Mouse (Mus musculus) intestine, embryonic 14.5 days (tissue): ENCODE results near the gene Mroh2a. TPM values are rescaled to one million over a fixed set of nuclear protein-coding genes. Genes with fewer than 3 reads are reported as not detected.
A peak's percentile ranks its signal among the peaks of the same experiment; 100 is the strongest.

Experiments
- ATAC-seq: fragments of 200-750 bp; cut with Nextera tagmentation; replicated peaks from 2 replicates; pipeline ENCODE4 v1.8.0; 2017; ENCODE audit warnings: low read depth, moderate number of reproducible peaks, moderate TSS enrichment, moderate library complexity; ENCODE audit not compliant: low FRiP score, low TSS enrichment
- DNase-seq: peaks from one replicate; pipeline ENCODE4 v3.0.0-alpha.2; 2018; ENCODE audit warnings: low spot score
- H3K27ac ChIP-seq: fragments of 300-500 bp; sonication (generic); 2 replicates; pipeline ENCODE4 v1.5.1; 2014; ENCODE audit warnings: low read depth, mild to moderate bottlenecking, control low read depth
- H3K27me3 ChIP-seq: fragments of 300-500 bp; sonication (generic); replicated peaks from 2 replicates; pipeline ENCODE4 v1.6.1; 2014; ENCODE audit warnings: low read length, control low read depth; ENCODE audit not compliant: control insufficient read depth, insufficient read depth
- H3K36me3 ChIP-seq: fragments of 300-500 bp; sonication (generic); 2 replicates; pipeline ENCODE4 v1.6.1; 2014; ENCODE audit warnings: low read length, control low read depth; ENCODE audit not compliant: control insufficient read depth, insufficient read depth
- H3K4me1 ChIP-seq: fragments of 300-500 bp; sonication (generic); replicated peaks from 2 replicates; pipeline ENCODE4 v1.6.1; 2014; ENCODE audit warnings: low read length, control low read depth, mixed read lengths; ENCODE audit not compliant: control insufficient read depth, insufficient read depth
- H3K4me2 ChIP-seq: fragments of 300-500 bp; sonication (generic); 2 replicates; pipeline ENCODE4 v1.6.1; 2014; ENCODE audit warnings: low read length
- H3K4me3 ChIP-seq: fragments of 300-500 bp; sonication (generic); 2 replicates; pipeline ENCODE4 v1.5.1; 2014; ENCODE audit warnings: low read depth, low read length, control low read depth, mixed read lengths
- H3K9ac ChIP-seq: fragments of 300-500 bp; sonication (generic); 2 replicates; pipeline ENCODE4 v1.6.1; 2014; ENCODE audit warnings: mild to moderate bottlenecking, low read length
- H3K9me3 ChIP-seq: fragments of 300-500 bp; sonication (generic); 2 replicates; pipeline ENCODE4 v1.6.1; 2016; ENCODE audit warnings: low read length, control low read depth; ENCODE audit not compliant: control insufficient read depth
- WGBS: fragments of 180-500 bp; shearing (Covaris S2); extraction: QIAGEN DNeasy Blood & Tissue Kit; methylation state at CpG from one replicate; pipeline ENCODE4 v1.1.7; 2014; 5-methylcytosine and 5-hydroxymethylcytosine counted together
- polyA plus RNA-seq: library from polyadenylated mRNA; unstranded; fragments of >200 nt; fragmentation: Nextera tagmentation; extraction: Ambion mirVana; gene quantifications from 2 replicates; pipeline ENCODE4 v1.2.1, GENCODE M21; 2014

The Mroh2a gene
- polyA plus RNA-seq, 1 experiment from 2014 or later: 1.1 TPM

DNA sequence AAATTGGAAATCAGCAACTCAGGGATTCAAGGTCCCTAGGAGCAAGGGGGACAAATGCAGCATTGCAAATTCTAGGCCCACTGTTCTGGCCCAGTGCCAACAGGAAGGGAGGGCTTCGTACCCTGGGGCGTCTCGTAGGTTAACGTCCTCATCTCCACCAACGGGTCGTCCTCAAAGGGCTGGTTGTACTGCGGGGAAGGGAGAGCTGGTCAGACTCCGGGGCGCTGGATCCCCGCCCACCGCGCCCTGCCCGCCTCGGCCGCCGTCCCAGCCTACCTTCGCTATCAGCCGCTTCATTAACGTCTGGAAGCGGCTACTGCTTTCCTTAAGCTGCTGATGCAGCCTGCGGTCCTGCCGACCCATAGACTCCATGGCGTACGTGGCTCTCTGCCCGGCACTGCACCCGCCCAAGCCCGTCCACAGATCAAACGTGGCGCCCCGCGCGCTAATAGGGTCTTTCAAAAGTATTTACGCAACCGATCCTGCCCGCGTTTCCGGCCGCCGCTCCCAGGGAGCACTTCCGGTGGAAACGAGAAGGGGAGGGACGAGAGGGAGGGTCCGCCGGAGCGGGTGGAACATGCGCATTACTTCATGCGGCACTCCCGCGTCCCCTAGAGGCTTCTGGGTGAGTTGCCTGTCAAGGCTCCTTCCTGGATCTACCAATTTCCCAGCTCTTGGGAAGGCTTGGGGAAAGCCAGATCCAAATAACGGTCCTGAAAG, 50.5 kb downstream of the Mroh2a start, which contains the start of the genes Hjurp and Trpm8:
Hjurp (minus strand) TSS at position 536 of the 720 bp plus-strand sequence.
Trpm8 (plus strand) TSS at position 564 of the 720 bp plus-strand sequence.
- peaks cover 24% of the 10 kb centered on the region for H3K4me1 ChIP-seq
- H3K9me3 ChIP-seq: no peaks in the 10 kb centered on the region
- H3K27ac ChIP-seq: peak within 1 kb of the TSS; percentile 79
- peak within 1 kb of the TSS; percentile 71 for H3K9ac ChIP-seq
- ATAC-seq (peak; percentile 89), DNase-seq (peak; percentile 100)
- H3K4me2 ChIP-seq: peak within 1 kb of the TSS; percentile 49
- no peaks in the 10 kb centered on the region for H3K27me3 ChIP-seq
- H3K4me3 ChIP-seq: peak within 1 kb of the TSS; percentile 59
- under 1% methylated on average over 50 of the region's 50 CpGs for WGBS
- peaks cover 37% of the 10 kb centered on the region for H3K36me3 ChIP-seq

DNA sequence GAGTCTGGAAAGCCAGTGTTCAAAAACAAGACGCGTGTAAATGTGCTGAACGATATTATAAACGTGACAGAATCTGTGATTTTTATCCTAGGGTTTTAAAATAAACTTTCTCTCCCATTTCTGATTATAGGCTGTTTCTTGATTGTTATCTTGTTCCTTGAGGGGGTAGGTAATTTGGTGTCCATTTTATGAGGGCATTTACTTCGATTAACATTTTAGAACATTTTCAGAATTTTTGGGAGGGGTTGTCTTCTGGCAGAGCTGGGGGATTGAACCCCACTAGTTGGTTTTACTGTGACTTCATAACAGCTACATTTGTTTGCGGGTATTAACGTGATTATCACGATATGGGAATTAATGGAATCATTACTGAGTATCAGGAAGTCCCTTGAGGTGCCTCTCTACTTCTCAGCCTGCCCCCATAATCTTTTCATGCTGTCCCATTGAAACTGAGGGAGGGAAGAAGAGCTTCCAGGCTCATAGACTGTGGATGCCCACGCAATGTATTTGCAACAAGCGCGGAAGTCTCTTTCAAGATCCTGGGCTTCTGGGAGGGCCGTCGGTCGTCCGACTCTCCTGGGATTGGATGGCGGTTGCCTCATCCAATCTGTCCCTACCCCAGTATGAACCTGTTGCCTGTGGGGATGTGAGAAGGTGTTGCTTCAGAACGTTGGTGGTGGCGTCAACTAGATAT, 51.2 kb downstream of the Mroh2a start:
- peak overlapping the region; percentile 59 for H3K4me3 ChIP-seq
- H3K9ac ChIP-seq: peak overlapping the region; percentile 71
- peak overlapping the region; percentile 79; the same call in 1 of the 2 replicates for H3K27ac ChIP-seq
- DNase-seq (no peak), ATAC-seq (no peak; the same call in 1 of the 2 replicates)
- WGBS: 68% methylated on average over 18 of the region's 18 CpGs
- peaks cover 24% of the 10 kb centered on the region for H3K4me1 ChIP-seq
- peak overlapping the region; percentile 49 for H3K4me2 ChIP-seq
- H3K27me3 ChIP-seq: no peaks in the 10 kb centered on the region
- peaks cover 4% of the 10 kb centered on the region; the same call in 1 of the 2 replicates for H3K9me3 ChIP-seq
- H3K36me3 ChIP-seq: peaks cover 30% of the 10 kb centered on the region

DNA sequence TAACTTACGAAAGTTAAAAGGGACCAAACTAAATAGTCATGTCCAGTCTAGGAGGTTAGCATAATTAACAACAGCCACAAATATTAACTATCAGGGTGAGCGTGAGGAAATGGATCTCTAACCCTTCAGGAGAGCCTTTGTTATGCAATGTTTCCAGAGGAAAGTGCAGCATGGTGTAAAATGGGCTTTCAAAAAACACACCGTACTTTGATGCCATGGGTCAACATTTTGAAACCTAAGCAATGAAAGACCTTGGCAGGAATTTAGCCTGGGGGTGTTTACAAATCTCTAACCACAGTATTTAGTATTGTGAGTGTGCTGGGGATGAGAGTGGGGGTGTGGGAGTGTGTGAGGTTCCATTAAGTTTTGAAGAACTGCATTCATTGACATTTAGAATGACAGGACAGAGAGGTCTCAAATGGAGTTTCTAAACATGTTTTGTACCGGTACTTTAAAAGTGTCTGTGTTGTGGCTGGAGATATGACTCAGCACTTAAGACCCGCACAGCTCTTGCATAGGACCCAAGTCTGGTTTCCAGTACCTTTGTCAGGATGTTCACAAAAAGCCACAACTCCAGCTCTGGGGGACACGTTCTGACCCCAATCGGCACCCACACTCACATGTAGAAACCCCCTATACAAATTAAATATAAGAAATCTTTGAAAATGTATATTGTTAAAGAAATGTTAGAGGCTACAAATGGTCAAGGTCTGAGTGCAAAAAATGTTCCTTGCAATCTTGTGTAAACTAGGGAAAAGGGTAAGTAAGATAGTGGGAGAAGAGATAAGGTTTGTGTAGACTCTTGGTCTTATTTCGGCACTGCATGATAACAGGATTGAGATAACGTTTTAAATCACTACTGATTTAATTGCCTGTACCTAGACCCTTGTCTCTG, 52.6 kb downstream of the Mroh2a start:
- no peak overlapping the region for H3K27ac ChIP-seq
- peak; percentile 10; the same call in 1 of the 2 replicates for ATAC-seq

DNA sequence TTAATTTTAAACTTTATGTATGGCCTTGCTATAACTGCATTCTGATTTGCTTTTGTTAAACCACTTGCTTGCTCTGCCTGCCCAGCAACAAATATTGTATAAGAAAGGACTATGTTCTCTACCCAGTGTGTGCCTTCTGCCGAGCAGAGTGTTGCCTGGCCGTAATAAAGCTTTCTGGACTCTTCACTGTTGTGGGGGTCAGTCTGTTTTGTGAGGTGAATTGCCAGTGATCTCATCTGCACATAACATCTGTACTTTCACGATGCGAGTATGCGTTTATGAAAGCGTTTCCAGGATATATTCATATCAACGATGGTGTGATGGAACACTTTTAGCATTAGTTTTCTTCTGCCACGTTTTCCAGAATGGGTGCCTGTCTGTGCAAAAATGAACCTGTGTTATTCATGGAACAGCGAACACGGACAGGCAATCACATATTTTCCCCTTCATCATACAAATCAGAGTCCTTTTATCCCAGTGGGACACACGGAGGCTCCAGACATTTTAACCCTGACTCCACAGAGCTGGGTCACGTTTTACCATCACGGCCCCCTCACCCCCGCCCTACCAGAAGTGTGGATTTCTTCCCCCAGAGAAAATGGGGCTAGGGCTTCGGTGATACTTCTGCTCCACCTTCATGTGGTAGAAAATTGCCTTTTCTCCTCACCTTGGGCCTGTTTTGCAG, 53.4 kb downstream of the Mroh2a start:
- ATAC-seq: peak; percentile 21
- Histone ChIP-seq H3K36me3 (peaks cover 8% of the 10 kb centered on the region), H3K27me3 (no peaks in the 10 kb centered on the region), H3K4me1 (peaks cover 23% of the 10 kb centered on the region), H3K4me2 (peak overlapping the region; percentile 1; the same call in 1 of the 2 replicates), H3K27ac (peak overlapping the region; percentile 1; the same call in 1 of the 2 replicates), H3K9ac (no peak overlapping the region), H3K9me3 (peaks cover 14% of the 10 kb centered on the region), H3K4me3 (no peak overlapping the region)
- DNase-seq: no peak
- WGBS: 63% methylated on average over 15 of the region's 15 CpGs

More for the DNA sequence above, 52.6 kb downstream of the Mroh2a start:
- peak overlapping the region; percentile 1; the same call in 1 of the 2 replicates for H3K4me2 ChIP-seq
- peaks cover 24% of the 10 kb centered on the region for H3K4me1 ChIP-seq
- H3K9me3 ChIP-seq: peaks cover 7% of the 10 kb centered on the region
- H3K27me3 ChIP-seq: no peaks in the 10 kb centered on the region
- 57% methylated on average over 9 of the region's 9 CpGs for WGBS
- H3K4me3 ChIP-seq: no peak overlapping the region
- no peak overlapping the region for H3K9ac ChIP-seq
- no peak for DNase-seq
- H3K36me3 ChIP-seq: peaks cover 16% of the 10 kb centered on the region

DNA sequence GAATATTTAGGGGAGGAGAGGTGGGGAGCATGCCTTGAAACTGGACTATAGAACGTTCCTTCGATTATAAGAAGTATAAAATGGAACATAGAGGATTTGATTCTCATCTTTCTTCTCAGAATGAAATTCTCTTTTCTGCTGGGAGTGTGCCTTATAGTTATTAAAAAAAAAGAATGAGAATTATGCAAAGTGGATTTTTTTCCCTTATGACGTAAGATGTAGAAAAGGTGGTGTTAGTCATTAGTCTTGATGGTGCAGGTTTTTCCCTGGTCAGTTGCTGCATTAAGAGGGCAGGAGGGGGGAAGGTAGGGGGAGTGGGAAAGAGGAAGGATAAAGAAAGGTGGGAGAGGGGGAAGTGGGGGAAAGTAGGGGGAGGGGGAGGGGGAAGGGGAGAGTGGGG, 55.5 kb downstream of the Mroh2a start:
- Histone ChIP-seq H3K27ac (no peak overlapping the region), H3K4me2 (no peak overlapping the region), H3K27me3 (no peaks in the 10 kb centered on the region), H3K9me3 (peaks cover 25% of the 10 kb centered on the region), H3K4me3 (no peak overlapping the region), H3K36me3 (no peaks in the 10 kb centered on the region), H3K9ac (no peak overlapping the region), H3K4me1 (peaks cover 5% of the 10 kb centered on the region)
- no peak for DNase-seq
- ATAC-seq: no peak
- 60% methylated on average over 3 of the region's 3 CpGs for WGBS

DNA sequence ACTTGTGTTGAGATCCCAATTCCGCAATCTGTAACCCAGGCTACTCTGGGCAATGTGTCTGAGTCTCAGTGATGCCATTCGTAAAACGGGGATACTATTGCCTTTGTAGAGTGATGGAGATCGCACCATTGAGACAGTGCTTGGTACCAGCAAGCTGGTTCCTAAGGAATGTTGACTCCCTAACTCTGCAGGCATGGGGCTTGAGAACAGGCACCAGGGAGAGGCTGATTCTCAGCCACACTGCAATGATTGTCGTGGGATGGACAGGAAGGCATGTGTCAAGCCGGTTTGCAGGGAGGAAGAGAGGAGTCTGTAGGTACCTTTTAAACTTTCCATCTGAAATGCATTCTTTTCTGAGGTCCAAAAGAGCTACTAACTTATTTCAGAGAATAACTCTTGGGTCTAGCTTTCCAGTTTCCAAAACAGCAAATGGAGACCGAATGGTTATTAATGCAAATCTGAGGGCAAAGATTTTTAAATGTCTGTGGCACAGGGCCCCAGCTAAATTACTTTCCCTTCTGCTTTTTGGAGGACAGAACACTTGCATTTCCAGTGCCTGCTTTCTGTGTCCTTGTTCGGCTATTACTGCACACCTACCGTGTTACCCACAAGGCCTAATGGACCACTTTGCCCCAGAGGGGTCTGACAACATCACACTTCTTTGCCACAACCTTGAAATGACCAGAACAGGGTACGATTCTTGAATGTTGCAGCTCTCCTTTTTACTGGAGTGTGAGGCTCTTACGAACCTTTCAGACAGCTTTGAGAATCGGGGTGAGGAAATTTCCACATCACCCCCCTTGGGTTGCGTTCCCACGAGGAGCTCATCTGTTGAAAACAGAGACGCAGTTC, 56.8 kb downstream of the Mroh2a start:
- H3K9ac ChIP-seq: no peak overlapping the region
- H3K27ac ChIP-seq: no peak overlapping the region
- no peaks in the 10 kb centered on the region for H3K36me3 ChIP-seq
- peaks cover 27% of the 10 kb centered on the region for H3K9me3 ChIP-seq
- H3K27me3 ChIP-seq: no peaks in the 10 kb centered on the region
- no peak overlapping the region for H3K4me3 ChIP-seq
- no peak overlapping the region for H3K4me2 ChIP-seq
- DNase-seq: no peak
- ATAC-seq: no peak
- H3K4me1 ChIP-seq: no peaks in the 10 kb centered on the region
- 78% methylated on average over 15 of the region's 15 CpGs for WGBS

DNA sequence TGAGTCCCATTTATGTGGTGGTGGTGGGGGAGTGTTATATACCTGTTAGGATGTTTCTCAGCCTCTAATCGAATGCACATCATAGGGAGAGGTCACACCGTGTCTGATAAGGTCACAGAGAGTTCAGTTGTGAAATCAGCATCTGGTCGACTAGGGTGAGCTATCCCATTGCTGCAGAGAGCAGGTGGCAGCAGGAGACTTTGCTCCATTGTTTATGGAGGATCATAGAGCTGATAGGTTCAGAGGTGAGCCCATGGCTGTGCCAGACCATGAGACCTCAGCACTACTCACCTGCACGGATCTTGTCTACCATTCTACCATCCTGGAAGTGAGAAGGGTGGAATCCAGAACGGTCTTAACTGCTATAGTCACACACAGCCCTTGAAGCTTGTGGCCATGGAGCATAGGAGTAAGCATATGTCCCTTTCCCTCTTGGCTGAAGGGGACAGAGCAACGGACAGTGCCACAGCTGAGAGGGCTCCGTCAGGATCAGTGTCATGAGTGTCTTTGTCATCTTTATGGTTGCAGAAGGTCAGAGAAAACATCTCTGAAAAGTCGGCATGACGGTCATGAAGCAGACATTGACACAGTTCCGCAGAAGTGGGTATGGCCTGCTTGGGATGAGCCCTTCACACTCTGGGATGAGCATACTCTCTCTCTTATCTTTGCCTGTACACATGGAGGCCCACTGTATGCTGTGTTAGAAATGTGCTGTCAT, 57.6 kb downstream of the Mroh2a start:
- no peak for ATAC-seq
- WGBS: 61% methylated on average over 10 of the region's 10 CpGs
- H3K36me3 ChIP-seq: no peaks in the 10 kb centered on the region

More for the DNA sequence above, 57.6 kb downstream of the Mroh2a start:
- no peaks in the 10 kb centered on the region for H3K27me3 ChIP-seq
- no peak overlapping the region for H3K4me3 ChIP-seq
- no peak overlapping the region for H3K4me2 ChIP-seq
- H3K9me3 ChIP-seq: peaks cover 27% of the 10 kb centered on the region
- no peak for DNase-seq
- no peak overlapping the region for H3K27ac ChIP-seq
- no peak overlapping the region for H3K9ac ChIP-seq
- no peaks in the 10 kb centered on the region for H3K4me1 ChIP-seq
